Mouse (Mus musculus) erythroblast, embryonic 14.5 days (primary cell): ENCODE data around the gene Ip6k3.

ENCODE experiments used
- GATA1 ChIP-seq: IDR thresholded peaks from 2 replicates; pipeline ENCODE4 v1.6.1; 2012; ENCODE audit warnings: low read length, inconsistent platforms, mixed read lengths
- TAL1 ChIP-seq: IDR thresholded peaks from 3 replicates; pipeline ENCODE4 v1.6.1; 2012; ENCODE audit warnings: low read length, inconsistent platforms, mixed read lengths

DNA sequence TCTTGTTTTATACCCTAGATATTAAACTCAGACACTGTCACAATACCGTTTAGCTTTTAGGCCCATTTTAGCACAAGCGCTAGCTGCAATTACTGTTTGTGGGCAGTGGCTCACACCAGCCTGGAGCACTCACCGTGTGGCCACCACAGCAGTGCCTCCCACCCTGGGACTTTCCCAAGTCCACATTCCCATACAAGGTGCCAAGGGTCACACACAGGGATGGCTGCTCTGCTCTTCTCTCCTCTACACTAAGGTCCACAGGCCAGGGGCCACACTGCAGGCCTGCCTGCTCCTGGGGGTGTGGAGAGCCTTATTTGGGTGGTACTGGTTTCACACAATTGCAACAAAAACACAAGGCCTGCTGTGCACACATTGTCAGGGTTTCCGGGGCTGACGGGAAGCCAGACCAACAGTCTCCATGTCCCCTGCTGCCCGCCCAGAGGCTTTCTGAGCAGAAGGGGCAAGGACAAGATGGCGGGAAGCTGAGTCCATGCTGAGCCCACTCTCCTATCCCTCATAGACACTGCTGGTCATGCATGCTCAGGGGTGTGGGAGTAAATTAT lies 43.7 kb downstream of the Ip6k3 start:
- no peak for TF ChIP-seq TAL1
- TF ChIP-seq GATA1: no peak
